ENCODE assay signal across 7 mouse cellular contexts in the genomic region with DNA sequence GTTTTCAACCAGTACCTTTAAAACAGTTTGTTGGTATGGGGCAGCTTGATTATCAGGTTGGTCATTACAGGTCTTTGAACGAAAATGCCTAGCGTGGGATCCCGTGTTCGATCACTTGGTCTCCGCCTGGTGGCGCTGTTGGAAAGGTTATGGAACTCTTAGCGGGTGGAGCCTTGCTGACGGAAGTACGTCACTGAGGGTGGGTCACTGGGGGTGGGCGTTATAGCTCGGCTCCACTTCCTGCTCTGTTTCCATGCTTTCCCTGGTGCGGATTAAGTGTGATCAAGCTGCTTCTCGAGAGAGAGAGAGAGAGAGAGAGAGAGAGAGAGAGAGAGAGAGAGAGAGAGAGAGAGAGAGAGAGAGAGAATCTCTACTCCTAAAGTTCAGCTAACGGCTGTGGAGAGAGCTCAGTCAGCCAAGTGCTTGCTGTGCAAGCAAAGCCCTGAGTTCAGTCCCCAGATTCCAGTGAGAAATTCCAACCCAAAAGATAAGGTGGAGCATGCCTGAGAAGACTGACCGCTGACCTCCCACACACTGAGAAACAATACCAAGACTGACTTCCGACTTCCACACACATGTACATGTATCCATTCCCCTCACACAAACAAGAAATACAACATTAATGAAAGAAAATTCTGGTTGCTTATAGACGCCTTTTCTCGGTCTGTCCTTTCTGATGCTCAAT. TPM values are rescaled to one million over a fixed set of nuclear protein-coding genes. Genes with fewer than 3 reads are reported as not detected.
DNase-seq lines count a peak whose midpoint lies in the region; ATAC-seq lines count a peak whose summit lies in the region.

No protein-coding gene starts in this region.

- peak overlapping the region; percentile 42 for H3K4me2 ChIP-seq in embryonic facial prominence, embryonic 11.5 days (ENCODE audit: low read depth, low read length)
- peak overlapping the region; percentile 46 for H3K4me2 ChIP-seq in limb, embryonic 11.5 days (ENCODE audit: low read depth, severe bottlenecking)
- peak overlapping the region; percentile 61 for H3K4me2 ChIP-seq in midbrain, embryonic 14.5 days (ENCODE audit: low read length)

- H3K27ac ChIP-seq in embryonic facial prominence, embryonic 11.5 days (replicated peaks; ENCODE audit: low read depth, low read length): no peak overlapping the region
- no peak overlapping the region; the same call in 1 of the 2 replicates for H3K27ac ChIP-seq in limb, embryonic 11.5 days (replicated peaks; ENCODE audit: low read depth, low read length)
- peak overlapping the region; percentile 73 for H3K27ac ChIP-seq in midbrain, embryonic 14.5 days (replicated peaks; ENCODE audit: low read depth, low read length)

- H3K9ac ChIP-seq in embryonic facial prominence, embryonic 11.5 days (replicated peaks; ENCODE audit: low read length): peak overlapping the region; percentile 55
- no peak overlapping the region for H3K9ac ChIP-seq in limb, embryonic 11.5 days (ENCODE audit: low read length)
- peak overlapping the region; percentile 59 for H3K9ac ChIP-seq in midbrain, embryonic 14.5 days (replicated peaks; ENCODE audit: low read length)

- peak; percentile 92 for ATAC-seq in embryonic facial prominence, embryonic 11.5 days (replicated peaks; ENCODE audit: insufficient number of reproducible peaks, low FRiP score, low TSS enrichment, low read depth)
- peak; percentile 97 for ATAC-seq in granulocyte monocyte progenitor cell, adult 5-6 weeks (replicated peaks; ENCODE audit: poor library complexity, severe bottlenecking)
- peak; percentile 94 for ATAC-seq in limb, embryonic 11.5 days (ENCODE audit: insufficient number of reproducible peaks, low FRiP score, low TSS enrichment, low read depth)
- peak; percentile 91; the same call in 1 of the 2 replicates for ATAC-seq in midbrain, embryonic 14.5 days (ENCODE audit: low FRiP score, low TSS enrichment)

- 10% methylated on average over 18 of the region's 18 CpGs for WGBS in embryonic facial prominence, embryonic 11.5 days
- WGBS in limb, embryonic 11.5 days: 12% methylated on average over 18 of the region's 18 CpGs
- WGBS in midbrain, embryonic 14.5 days: 10% methylated on average over 18 of the region's 18 CpGs

- H3K27me3 ChIP-seq in embryonic facial prominence, embryonic 11.5 days (ENCODE audit: control insufficient read depth, insufficient read depth, low read length): no peaks in the 10 kb centered on the region
- no peaks in the 10 kb centered on the region for H3K27me3 ChIP-seq in limb, embryonic 11.5 days (ENCODE audit: control insufficient read depth, insufficient read depth, low read length)
- no peaks in the 10 kb centered on the region for H3K27me3 ChIP-seq in midbrain, embryonic 14.5 days (ENCODE audit: control insufficient read depth, insufficient read depth, low read length)

- H3K4me1 ChIP-seq in embryonic facial prominence, embryonic 11.5 days (ENCODE audit: control insufficient read depth, insufficient read depth, low read length): no peaks in the 10 kb centered on the region
- H3K4me1 ChIP-seq in limb, embryonic 11.5 days (ENCODE audit: control insufficient read depth, insufficient read depth, low read length): no peaks in the 10 kb centered on the region
- peaks cover 6% of the 10 kb centered on the region; the same call in 1 of the 2 replicates for H3K4me1 ChIP-seq in midbrain, embryonic 14.5 days (ENCODE audit: control insufficient read depth, insufficient read depth, low read length)

- peak; percentile 96 for DNase-seq in adrenal gland, postnatal 14 days
- DNase-seq in embryonic facial prominence, embryonic 11.5 days (ENCODE audit: low spot score): peak; percentile 98
- DNase-seq in kidney, adult 11 months: peak; percentile 76
- DNase-seq in limb, embryonic 11.5 days (ENCODE audit: low spot score): peak; percentile 99
- DNase-seq in midbrain, embryonic 14.5 days: peak; percentile 99
- DNase-seq in spleen, adult 18-20 months: peak; percentile 83 to 94

- no peaks in the 10 kb centered on the region for H3K36me3 ChIP-seq in embryonic facial prominence, embryonic 11.5 days (replicated peaks; ENCODE audit: control insufficient read depth, insufficient read depth, low read depth, low read length)
- H3K36me3 ChIP-seq in limb, embryonic 11.5 days (ENCODE audit: control insufficient read depth, insufficient read depth, low read length): no peaks in the 10 kb centered on the region
- H3K36me3 ChIP-seq in midbrain, embryonic 14.5 days (ENCODE audit: control insufficient read depth, insufficient read depth, low read length): no peaks in the 10 kb centered on the region

- H3K9me3 ChIP-seq in embryonic facial prominence, embryonic 11.5 days (replicated peaks; ENCODE audit: control insufficient read depth, low read length): no peaks in the 10 kb centered on the region
- H3K9me3 ChIP-seq in limb, embryonic 11.5 days (ENCODE audit: control insufficient read depth, low read length): no peaks in the 10 kb centered on the region
- no peaks in the 10 kb centered on the region for H3K9me3 ChIP-seq in midbrain, embryonic 14.5 days (ENCODE audit: control insufficient read depth, low read length)

- peak overlapping the region; percentile 17; the same call in 1 of the 2 replicates for H3K4me3 ChIP-seq in embryonic facial prominence, embryonic 11.5 days (ENCODE audit: low read depth, low read length)
- peak overlapping the region; percentile 17 for H3K4me3 ChIP-seq in limb, embryonic 11.5 days (ENCODE audit: low read depth, low read length)
- H3K4me3 ChIP-seq in midbrain, embryonic 14.5 days (replicated peaks; ENCODE audit: low read depth, low read length): peak overlapping the region; percentile 32

RNA-seq across cellular contexts. Expression of gene Mmel1, which starts 8.6 kb away (rescaled TPM):
- 0.68 and 1.6 TPM in 2 replicates for total RNA-seq in adrenal gland, postnatal 14 days (2021)
- polyA plus RNA-seq in embryonic facial prominence, embryonic 11.5 days (2014; fragmentation: Nextera tagmentation; extraction: Ambion mirVana): 0.28 and 0.54 TPM in 2 replicates
- total RNA-seq in granulocyte monocyte progenitor cell, adult 5-6 weeks (2014; fragmentation: Nextera tagmentation): not detected in 2 replicates
- total RNA-seq in granulocyte monocyte progenitor cell, adult 5-6 weeks (2017): not detected in 2 replicates
- not detected in 2 replicates for polyA plus RNA-seq in limb, embryonic 11.5 days (2014; fragmentation: Nextera tagmentation; extraction: Ambion mirVana)
- 0.50 and 0.53 TPM in 2 replicates for polyA plus RNA-seq in midbrain, embryonic 14.5 days (2014; fragmentation: Nextera tagmentation; extraction: Ambion mirVana)

RNA-seq across cellular contexts. Expression of gene Fam213b, which starts 20.9 kb away (rescaled TPM):
- total RNA-seq in adrenal gland, postnatal 14 days (2021): 51.9 and 52.6 TPM in 2 replicates
- polyA plus RNA-seq in embryonic facial prominence, embryonic 11.5 days (2014; fragmentation: Nextera tagmentation; extraction: Ambion mirVana): 45.7 and 46.9 TPM in 2 replicates
- total RNA-seq in granulocyte monocyte progenitor cell, adult 5-6 weeks (2014; fragmentation: Nextera tagmentation): 6.9 and 8.5 TPM in 2 replicates
- total RNA-seq in granulocyte monocyte progenitor cell, adult 5-6 weeks (2017): 2.9 and 6.7 TPM in 2 replicates
- 37.4 and 41.9 TPM in 2 replicates for polyA plus RNA-seq in limb, embryonic 11.5 days (2014; fragmentation: Nextera tagmentation; extraction: Ambion mirVana)
- 52.1 and 53.2 TPM in 2 replicates for polyA plus RNA-seq in midbrain, embryonic 14.5 days (2014; fragmentation: Nextera tagmentation; extraction: Ambion mirVana)

RNA-seq across cellular contexts. Expression of gene Ttc34, which starts 40.7 kb away (rescaled TPM):
- total RNA-seq in adrenal gland, postnatal 14 days (2021): 0.15 and 0.19 TPM in 2 replicates
- 0.32 and 0.58 TPM in 2 replicates for polyA plus RNA-seq in embryonic facial prominence, embryonic 11.5 days (2014; fragmentation: Nextera tagmentation; extraction: Ambion mirVana)
- total RNA-seq in granulocyte monocyte progenitor cell, adult 5-6 weeks (2014; fragmentation: Nextera tagmentation): 0.17 TPM in 1 of 2 replicates, not detected in the other
- not detected in 2 replicates for total RNA-seq in granulocyte monocyte progenitor cell, adult 5-6 weeks (2017)
- 0.10 and 0.32 TPM in 2 replicates for polyA plus RNA-seq in limb, embryonic 11.5 days (2014; fragmentation: Nextera tagmentation; extraction: Ambion mirVana)
- polyA plus RNA-seq in midbrain, embryonic 14.5 days (2014; fragmentation: Nextera tagmentation; extraction: Ambion mirVana): 1.8 TPM in 2 replicates

RNA-seq across cellular contexts. Expression of gene Tnfrsf14, which starts 50.4 kb away (rescaled TPM):
- 8.3 and 10.6 TPM in 2 replicates for total RNA-seq in adrenal gland, postnatal 14 days (2021)
- polyA plus RNA-seq in embryonic facial prominence, embryonic 11.5 days (2014; fragmentation: Nextera tagmentation; extraction: Ambion mirVana): 0.35 and 0.71 TPM in 2 replicates
- total RNA-seq in granulocyte monocyte progenitor cell, adult 5-6 weeks (2014; fragmentation: Nextera tagmentation): 85.4 and 110 TPM in 2 replicates
- 33.2 and 38.4 TPM in 2 replicates for total RNA-seq in granulocyte monocyte progenitor cell, adult 5-6 weeks (2017)
- polyA plus RNA-seq in limb, embryonic 11.5 days (2014; fragmentation: Nextera tagmentation; extraction: Ambion mirVana): 0.77 and 1.3 TPM in 2 replicates
- polyA plus RNA-seq in midbrain, embryonic 14.5 days (2014; fragmentation: Nextera tagmentation; extraction: Ambion mirVana): not detected in 2 replicates
